Mouse (Mus musculus): ENCODE data around the gene Zfand4.

Gene Zfand4

GRCm38 (mm10) chr6:116374136-116374535 lies 110.1 kb downstream of the Zfand4 start:
- DNase-seq (ENCODE audit: low spot score in 2 of 2), result no peak

GRCm38 (mm10) chr6:116374618-116375017 lies 110.6 kb downstream of the Zfand4 start:
- no peak for DNase-seq (ENCODE audit: low spot score in 2 of 2)

- DNase-seq (ENCODE audit: low spot score in 2 of 2), result no peak
These were observed 114.9 kb downstream of the Zfand4 start for GRCm38 (mm10) chr6:116378892-116379291.

Data from thymus, postnatal 10 days (tissue).